Mouse (Mus musculus): ENCODE measurements around the gene Psmd12.

The Psmd12 gene

GRCm38 (mm10) chr11:107451106-107451505 lies 28.2 kb upstream of the Psmd12 start:
- Histone ChIP-seq H3K36me3 (ENCODE audit: control insufficient read depth, insufficient read depth, low read length, poor library complexity, severe bottlenecking) (no peaks in the 10 kb centered on the region), H3K27me3 (ENCODE audit: control insufficient read depth, insufficient read depth, low read length, poor library complexity, severe bottlenecking) (no peaks in the 10 kb centered on the region)
- DNase-seq (ENCODE audit: low read depth, low spot score), result peak; percentile 76

GRCm38 (mm10) chr11:107452053-107452452 lies 27.2 kb upstream of the Psmd12 start:
- DNase-seq (ENCODE audit: low read depth, low spot score), result no peak
- no peaks in the 10 kb centered on the region for H3K36me3 ChIP-seq (ENCODE audit: control insufficient read depth, insufficient read depth, low read length, poor library complexity, severe bottlenecking)
- no peaks in the 10 kb centered on the region for H3K27me3 ChIP-seq (ENCODE audit: control insufficient read depth, insufficient read depth, low read length, poor library complexity, severe bottlenecking)

GRCm38 (mm10) chr11:107454546-107455462 lies 24.5 kb upstream of the Psmd12 start:
- DNase-seq (ENCODE audit: low read depth, low spot score), result no peak
- Histone ChIP-seq H3K27me3 (ENCODE audit: control insufficient read depth, insufficient read depth, low read length, poor library complexity, severe bottlenecking) (no peaks in the 10 kb centered on the region), H3K36me3 (ENCODE audit: control insufficient read depth, insufficient read depth, low read length, poor library complexity, severe bottlenecking) (no peaks in the 10 kb centered on the region)

GRCm38 (mm10) chr11:107457282-107457681 lies 22.0 kb upstream of the Psmd12 start:
- Histone ChIP-seq H3K36me3 (ENCODE audit: control insufficient read depth, insufficient read depth, low read length, poor library complexity, severe bottlenecking) (no peaks in the 10 kb centered on the region), H3K27me3 (ENCODE audit: control insufficient read depth, insufficient read depth, low read length, poor library complexity, severe bottlenecking) (no peaks in the 10 kb centered on the region)
- DNase-seq (ENCODE audit: low read depth, low spot score), result no peak

- no peaks in the 10 kb centered on the region for H3K27me3 ChIP-seq (ENCODE audit: control insufficient read depth, insufficient read depth, low read length, poor library complexity, severe bottlenecking)
- H3K36me3 ChIP-seq (ENCODE audit: control insufficient read depth, insufficient read depth, low read length, poor library complexity, severe bottlenecking), result no peaks in the 10 kb centered on the region
- DNase-seq (ENCODE audit: low read depth, low spot score), result no peak
Observed at GRCm38 (mm10) chr11:107458286-107458685, 21.0 kb upstream of the Psmd12 start.

- no peaks in the 10 kb centered on the region for H3K36me3 ChIP-seq (ENCODE audit: control insufficient read depth, insufficient read depth, low read length, poor library complexity, severe bottlenecking)
- no peak for DNase-seq (ENCODE audit: low read depth, low spot score)
- no peaks in the 10 kb centered on the region for H3K27me3 ChIP-seq (ENCODE audit: control insufficient read depth, insufficient read depth, low read length, poor library complexity, severe bottlenecking)
Observed at GRCm38 (mm10) chr11:107458986-107459385, 20.3 kb upstream of the Psmd12 start.

GRCm38 (mm10) chr11:107459828-107460227 lies 19.5 kb upstream of the Psmd12 start:
- Histone ChIP-seq H3K36me3 (ENCODE audit: control insufficient read depth, insufficient read depth, low read length, poor library complexity, severe bottlenecking) (no peaks in the 10 kb centered on the region), H3K27me3 (ENCODE audit: control insufficient read depth, insufficient read depth, low read length, poor library complexity, severe bottlenecking) (no peaks in the 10 kb centered on the region)
- DNase-seq (ENCODE audit: low read depth, low spot score), result no peak

- H3K27me3 ChIP-seq (ENCODE audit: control insufficient read depth, insufficient read depth, low read length, poor library complexity, severe bottlenecking), result no peaks in the 10 kb centered on the region
- no peaks in the 10 kb centered on the region for H3K36me3 ChIP-seq (ENCODE audit: control insufficient read depth, insufficient read depth, low read length, poor library complexity, severe bottlenecking)
- DNase-seq (ENCODE audit: low read depth, low spot score), result peak; percentile 67
Observed at GRCm38 (mm10) chr11:107462478-107462877, 16.8 kb upstream of the Psmd12 start.

GRCm38 (mm10) chr11:107463251-107463681 lies 16.0 kb upstream of the Psmd12 start:
- Histone ChIP-seq H3K36me3 (ENCODE audit: control insufficient read depth, insufficient read depth, low read length, poor library complexity, severe bottlenecking) (no peaks in the 10 kb centered on the region), H3K27me3 (ENCODE audit: control insufficient read depth, insufficient read depth, low read length, poor library complexity, severe bottlenecking) (no peaks in the 10 kb centered on the region)
- DNase-seq (ENCODE audit: low read depth, low spot score), result no peak

GRCm38 (mm10) chr11:107464141-107464540 lies 15.1 kb upstream of the Psmd12 start:
- Histone ChIP-seq H3K36me3 (ENCODE audit: control insufficient read depth, insufficient read depth, low read length, poor library complexity, severe bottlenecking) (no peaks in the 10 kb centered on the region), H3K27me3 (ENCODE audit: control insufficient read depth, insufficient read depth, low read length, poor library complexity, severe bottlenecking) (no peaks in the 10 kb centered on the region)
- no peak for DNase-seq (ENCODE audit: low read depth, low spot score)

- no peak for DNase-seq (ENCODE audit: low read depth, low spot score)
- no peaks in the 10 kb centered on the region for H3K36me3 ChIP-seq (ENCODE audit: control insufficient read depth, insufficient read depth, low read length, poor library complexity, severe bottlenecking)
- H3K27me3 ChIP-seq (ENCODE audit: control insufficient read depth, insufficient read depth, low read length, poor library complexity, severe bottlenecking), result no peaks in the 10 kb centered on the region
Observed at GRCm38 (mm10) chr11:107465041-107465440, 14.2 kb upstream of the Psmd12 start.

GRCm38 (mm10) chr11:107465969-107466368 lies 13.3 kb upstream of the Psmd12 start:
- Histone ChIP-seq H3K27me3 (ENCODE audit: control insufficient read depth, insufficient read depth, low read length, poor library complexity, severe bottlenecking) (no peaks in the 10 kb centered on the region), H3K36me3 (ENCODE audit: control insufficient read depth, insufficient read depth, low read length, poor library complexity, severe bottlenecking) (no peaks in the 10 kb centered on the region)
- DNase-seq (ENCODE audit: low read depth, low spot score), result no peak

GRCm38 (mm10) chr11:107466611-107467391 lies 12.5 kb upstream of the Psmd12 start:
- no peak for DNase-seq (ENCODE audit: low read depth, low spot score)
- Histone ChIP-seq H3K36me3 (ENCODE audit: control insufficient read depth, insufficient read depth, low read length, poor library complexity, severe bottlenecking) (no peaks in the 10 kb centered on the region), H3K27me3 (ENCODE audit: control insufficient read depth, insufficient read depth, low read length, poor library complexity, severe bottlenecking) (no peaks in the 10 kb centered on the region)

- no peaks in the 10 kb centered on the region for H3K36me3 ChIP-seq (ENCODE audit: control insufficient read depth, insufficient read depth, low read length, poor library complexity, severe bottlenecking)
- no peaks in the 10 kb centered on the region for H3K27me3 ChIP-seq (ENCODE audit: control insufficient read depth, insufficient read depth, low read length, poor library complexity, severe bottlenecking)
- no peak for DNase-seq (ENCODE audit: low read depth, low spot score)
Observed at GRCm38 (mm10) chr11:107468252-107469030, 10.8 kb upstream of the Psmd12 start.
